Mouse (Mus musculus) kidney, adult 2 months (tissue): ENCODE results near the gene Gimap8.

Experiments
- CTCF ChIP-seq: fragments of 200-500 bp; conservative IDR thresholded peaks from 2 replicates; pipeline ENCODE4 v1.5.1; 2011; ENCODE audit warnings: low read depth, mild to moderate bottlenecking, control low read depth, low read length, moderate library complexity, mixed read lengths; ENCODE audit not compliant: insufficient read depth, insufficient read length
- POLR2A ChIP-seq: fragments of 200-500 bp; IDR thresholded peaks from one replicate; pipeline ENCODE4 v1.6.1; 2011; ENCODE audit warnings: low read depth, low read length, control low read depth

DNA sequence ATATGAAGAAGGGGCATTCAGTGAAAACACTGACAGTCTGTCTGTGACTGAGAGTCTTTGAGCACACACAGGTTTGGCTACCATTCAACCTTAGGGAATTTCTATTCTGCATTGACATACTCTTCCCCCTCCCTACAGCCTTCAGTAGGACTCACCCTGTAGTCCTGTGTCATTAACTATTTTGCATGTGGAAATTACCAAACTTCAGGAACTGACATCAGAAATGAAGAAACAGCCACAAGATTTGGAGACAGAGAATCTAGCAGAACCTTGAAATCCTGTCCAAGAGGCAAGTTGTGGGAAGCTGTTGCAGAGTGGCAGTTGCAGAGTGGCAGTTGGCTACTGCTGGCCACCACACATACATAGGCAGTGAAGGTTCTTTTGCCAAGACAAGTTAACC lies 21.0 kb downstream of the Gimap8 start:
- TF ChIP-seq POLR2A (no peak), CTCF (no peak)
